Mouse (Mus musculus): Measurements from ENCODE around the gene Speer1.
"Not testable (repeated sequence)": the region's sequence is repeated elsewhere in the genome, so short reads cannot be mapped to it uniquely, and the experiment has no call there.

Gene Speer1

GRCm38 (mm10) chr5:11341216-11341615, at the start of gene Speer1:
TSS of gene Speer1 (plus strand) at chr5:11341516.
- not testable (repeated sequence) for DNase-seq (ENCODE audit: extremely low read depth, insufficient read length, low spot score)

All from 3134 (cell line).